Mouse (Mus musculus) heart, embryonic 10.5 days (tissue): ENCODE data around the gene Rab37. TPM values are rescaled to one million over a fixed set of nuclear protein-coding genes. Genes with fewer than 3 reads are reported as not detected.
A peak's percentile ranks its signal among the peaks of the same experiment; 100 is the strongest.

Experiments used
- DNase-seq: peaks from one replicate; pipeline ENCODE4 v3.0.0-alpha.2; 2017; ENCODE audit warnings: low spot score
- H3K27ac ChIP-seq: fragments of 300-500 bp; sonication (generic); 2 replicates; pipeline ENCODE4 v1.5.1; 2016; ENCODE audit warnings: mild to moderate bottlenecking
- H3K27me3 ChIP-seq: fragments of 300-500 bp; sonication (generic); 2 replicates; pipeline ENCODE4 v1.6.1; 2016; ENCODE audit warnings: mild to moderate bottlenecking; ENCODE audit not compliant: poor library complexity, insufficient read depth, severe bottlenecking
- H3K36me3 ChIP-seq: fragments of 300-500 bp; sonication (generic); 2 replicates; pipeline ENCODE4 v1.6.1; 2016; ENCODE audit warnings: mild to moderate bottlenecking, moderate library complexity
- H3K4me1 ChIP-seq: fragments of 300-500 bp; sonication (generic); 2 replicates; pipeline ENCODE4 v1.6.1; 2016; ENCODE audit warnings: mild to moderate bottlenecking
- H3K4me3 ChIP-seq: fragments of 300-500 bp; sonication (generic); 2 replicates; pipeline ENCODE4 v1.5.1; 2016; ENCODE audit warnings: mild to moderate bottlenecking, moderate library complexity
- H3K9me3 ChIP-seq: fragments of 300-500 bp; sonication (generic); 2 replicates; pipeline ENCODE4 v1.6.1; 2016; ENCODE audit warnings: mild to moderate bottlenecking, moderate library complexity
- WGBS: fragments of 180-500 bp; shearing (Covaris S2); methylation state at CpG from one replicate; pipeline ENCODE4 v1.1.7; 2016; 5-methylcytosine and 5-hydroxymethylcytosine counted together
- polyA plus RNA-seq: library from polyadenylated mRNA; unstranded; fragments of >200 nt; fragmentation: Nextera tagmentation; extraction: Ambion mirVana; gene quantifications from 2 replicates; pipeline ENCODE4 v1.2.1, GENCODE M21; 2016

Rab37 gene
- 2.2 and 2.6 TPM in 2 replicates for polyA plus RNA-seq

DNA sequence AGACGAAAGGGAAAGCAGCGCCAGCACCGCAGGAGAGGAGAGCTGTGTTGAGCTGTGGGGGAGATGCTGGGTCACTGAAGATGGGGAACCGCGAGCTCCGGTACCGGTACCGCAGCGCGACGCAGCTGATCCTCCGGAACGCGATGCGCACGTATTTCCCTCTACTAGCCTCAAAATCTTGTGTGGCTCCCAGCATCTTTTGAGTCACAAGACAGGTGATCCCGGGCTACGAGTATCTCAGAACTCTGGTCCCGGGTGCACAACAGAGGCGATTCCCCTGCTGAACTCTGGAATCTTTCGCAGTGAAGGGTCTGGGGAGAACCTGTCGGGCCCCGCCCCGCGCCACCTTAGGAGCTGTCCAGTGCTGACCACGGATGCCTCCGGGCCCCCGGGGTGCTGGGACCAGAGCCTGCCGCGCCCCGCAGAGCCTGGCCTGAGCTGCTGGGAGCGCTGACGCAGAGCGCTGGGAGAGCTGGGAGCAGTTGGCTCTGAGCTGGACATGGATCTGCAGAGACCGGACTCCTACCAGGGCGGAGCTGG lies at the start of gene Rab37:
Gene Rab37, plus strand, starts transcription at position 70 of the 540 bp plus-strand sequence.
- peak within 1 kb of the TSS; percentile 35 for H3K4me3 ChIP-seq
- peaks cover 30% of the 10 kb centered on the region for H3K27me3 ChIP-seq

GRCm38 (mm10) chr11:115048259-115048658 lies 43.0 kb upstream of the Rab37 start, which contains the start of gene Cd300ld3:
Gene Cd300ld3 (minus strand): TSS chr11:115048409.
- H3K9me3 ChIP-seq = no peaks in the 10 kb centered on the region
- DNase-seq = no peak
- no peaks in the 10 kb centered on the region for H3K27me3 ChIP-seq
- no peak within 1 kb of the TSS for H3K27ac ChIP-seq
- H3K4me1 ChIP-seq = no peaks in the 10 kb centered on the region
- H3K4me3 ChIP-seq = no peak within 1 kb of the TSS
- no peaks in the 10 kb centered on the region for H3K36me3 ChIP-seq
- WGBS = 69% methylated on average over 2 of the region's 2 CpGs

More for the DNA sequence above, at the start of gene Rab37:
- Histone ChIP-seq H3K36me3 (no peaks in the 10 kb centered on the region), H3K9me3 (no peaks in the 10 kb centered on the region), H3K27ac (no peak within 1 kb of the TSS), H3K4me1 (peaks cover 8% of the 10 kb centered on the region)
- DNase-seq = no peak
- 3% methylated on average over 36 of the region's 36 CpGs for WGBS

DNA sequence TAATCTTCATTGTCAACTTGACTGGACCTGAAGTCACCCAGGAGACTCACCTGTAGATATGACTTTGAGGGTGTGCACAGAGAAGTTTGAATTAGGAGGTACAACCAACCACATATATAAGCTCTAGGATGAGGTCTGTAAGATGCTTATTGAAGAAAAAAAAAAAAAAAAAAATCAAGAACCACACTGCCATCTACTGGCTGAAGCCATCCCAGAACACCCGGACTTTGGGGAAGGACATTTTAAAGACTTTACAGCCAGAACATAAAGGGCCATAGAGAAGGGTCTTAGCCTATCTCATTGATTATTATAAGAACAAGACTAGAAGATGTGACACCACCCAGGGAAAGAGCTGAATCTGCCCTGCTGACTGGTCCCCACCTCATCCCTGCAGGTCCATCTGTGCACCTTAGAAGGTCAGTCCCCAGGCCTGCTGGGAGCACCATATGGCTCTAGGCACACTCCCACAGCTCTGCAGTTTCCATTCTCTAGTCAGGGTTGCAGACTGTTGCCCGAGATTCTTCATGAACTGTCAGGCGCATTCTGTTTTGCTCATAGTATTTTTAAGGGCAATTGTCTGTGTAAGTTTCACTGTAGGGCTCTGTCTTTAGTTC lies 41.8 kb upstream of the Rab37 start:
- Histone ChIP-seq H3K4me3 (no peak overlapping the region), H3K9me3 (no peaks in the 10 kb centered on the region), H3K36me3 (no peaks in the 10 kb centered on the region), H3K4me1 (no peaks in the 10 kb centered on the region), H3K27ac (no peak overlapping the region), H3K27me3 (no peaks in the 10 kb centered on the region)
- 35% methylated on average over 3 of the region's 3 CpGs for WGBS
- no peak for DNase-seq

GRCm38 (mm10) chr11:115052206-115052605 lies 39.0 kb upstream of the Rab37 start:
- DNase-seq = no peak
- H3K27me3 ChIP-seq = no peaks in the 10 kb centered on the region
- H3K36me3 ChIP-seq = no peaks in the 10 kb centered on the region
- H3K4me1 ChIP-seq = no peaks in the 10 kb centered on the region
- H3K4me3 ChIP-seq = no peak overlapping the region
- H3K27ac ChIP-seq = no peak overlapping the region
- 4% methylated on average over 9 of the region's 9 CpGs for WGBS
- H3K9me3 ChIP-seq = no peaks in the 10 kb centered on the region

DNA sequence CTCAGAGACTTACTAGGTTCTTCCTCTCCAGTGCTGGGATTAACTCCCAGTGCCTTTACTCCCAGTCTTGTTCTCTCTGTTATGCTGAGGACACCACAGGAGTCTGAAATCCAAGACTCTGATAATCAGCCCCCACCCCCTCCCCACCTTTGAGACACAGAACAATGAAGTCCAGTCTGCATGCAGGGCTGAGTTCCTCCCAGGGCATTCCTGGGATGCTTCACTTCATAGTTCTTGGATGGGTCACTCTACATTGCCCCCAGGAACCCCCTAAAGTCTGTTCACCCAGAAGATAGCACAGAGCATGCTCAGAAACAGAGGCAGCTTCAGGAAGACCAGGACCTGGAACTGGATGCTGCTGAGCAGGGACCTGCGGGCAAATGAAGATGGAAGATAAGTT lies 38.2 kb upstream of the Rab37 start:
- Histone ChIP-seq H3K36me3 (no peaks in the 10 kb centered on the region), H3K4me1 (no peaks in the 10 kb centered on the region), H3K27ac (no peak overlapping the region), H3K27me3 (no peaks in the 10 kb centered on the region), H3K4me3 (no peak overlapping the region), H3K9me3 (no peaks in the 10 kb centered on the region)
- DNase-seq = no peak
- 78% methylated on average over 1 of the region's 1 CpGs for WGBS

GRCm38 (mm10) chr11:115054537-115054936 lies 36.7 kb upstream of the Rab37 start:
- Histone ChIP-seq H3K27me3 (no peaks in the 10 kb centered on the region), H3K36me3 (no peaks in the 10 kb centered on the region), H3K9me3 (no peaks in the 10 kb centered on the region), H3K27ac (no peak overlapping the region), H3K4me1 (no peaks in the 10 kb centered on the region), H3K4me3 (no peak overlapping the region)
- no peak for DNase-seq

DNA sequence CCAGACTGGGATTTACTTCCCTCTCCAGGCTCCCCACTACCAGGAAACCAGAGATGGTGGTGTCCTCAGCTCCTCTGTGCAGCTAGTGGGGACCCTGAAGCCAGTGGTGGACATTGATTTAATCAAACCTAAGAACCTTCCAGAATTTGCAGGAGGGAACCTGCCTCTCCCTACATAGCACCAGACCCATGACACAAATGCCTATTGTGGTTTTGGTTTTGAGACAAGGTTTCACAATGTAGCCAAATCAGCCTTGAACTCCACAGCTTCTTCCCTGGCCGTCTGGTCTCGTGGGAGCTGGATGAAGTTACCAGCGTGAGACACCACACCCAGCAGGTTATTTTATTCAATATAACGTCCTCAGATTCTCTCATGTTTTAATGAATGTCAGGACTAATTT lies 32.5 kb upstream of the Rab37 start:
- Histone ChIP-seq H3K4me3 (no peak overlapping the region), H3K27me3 (no peaks in the 10 kb centered on the region), H3K9me3 (no peaks in the 10 kb centered on the region), H3K4me1 (no peaks in the 10 kb centered on the region; the same call in 1 of the 2 replicates), H3K36me3 (no peaks in the 10 kb centered on the region), H3K27ac (no peak overlapping the region)
- no peak for DNase-seq
- 69% methylated on average over 4 of the region's 4 CpGs for WGBS

GRCm38 (mm10) chr11:115059797-115060196 lies 31.4 kb upstream of the Rab37 start:
- Histone ChIP-seq H3K9me3 (no peaks in the 10 kb centered on the region), H3K4me3 (no peak overlapping the region), H3K36me3 (no peaks in the 10 kb centered on the region), H3K27me3 (no peaks in the 10 kb centered on the region), H3K4me1 (no peaks in the 10 kb centered on the region; the same call in 1 of the 2 replicates), H3K27ac (no peak overlapping the region)
- DNase-seq = no peak
- WGBS = 80% methylated on average over 2 of the region's 2 CpGs

DNA sequence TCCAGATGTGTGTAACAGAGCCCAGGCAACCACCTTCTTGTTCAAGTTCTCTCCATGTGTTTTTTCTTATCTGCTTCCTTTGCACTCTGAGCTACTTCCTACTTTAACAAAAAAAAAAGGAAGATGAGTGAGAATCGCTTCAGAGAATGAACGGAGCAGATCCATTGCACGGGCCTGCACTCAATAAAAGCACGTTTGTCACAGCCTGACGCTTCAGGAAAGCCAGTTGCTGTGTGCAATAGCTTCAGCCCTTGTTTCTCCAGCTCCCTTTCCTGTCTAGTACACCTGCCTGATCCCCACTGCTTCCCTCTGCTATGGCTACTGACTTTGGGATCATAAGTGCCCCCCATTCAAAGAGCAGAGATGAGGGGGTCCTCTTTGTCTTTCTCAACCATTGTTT lies 29.2 kb upstream of the Rab37 start, which contains the start of gene Cd300e:
Gene Cd300e, minus strand, starts transcription at position 101 of the 400 bp plus-strand sequence.
- no peaks in the 10 kb centered on the region; the same call in 1 of the 2 replicates for H3K4me1 ChIP-seq
- no peaks in the 10 kb centered on the region for H3K9me3 ChIP-seq
- no peak for DNase-seq
- no peak within 1 kb of the TSS for H3K4me3 ChIP-seq
- 51% methylated on average over 5 of the region's 5 CpGs for WGBS
- no peaks in the 10 kb centered on the region for H3K36me3 ChIP-seq
- no peaks in the 10 kb centered on the region for H3K27me3 ChIP-seq
- no peak within 1 kb of the TSS for H3K27ac ChIP-seq

- 0 out of 2 replicates have a peak, but pooled peaks cover 5% of the 10 kb centered on the region for H3K27me3 ChIP-seq
- no peak for DNase-seq
- H3K27ac ChIP-seq = no peak overlapping the region
- H3K9me3 ChIP-seq = no peaks in the 10 kb centered on the region
- peaks cover 11% of the 10 kb centered on the region for H3K4me1 ChIP-seq
- WGBS = 66% methylated on average over 6 of the region's 6 CpGs
- H3K36me3 ChIP-seq = no peaks in the 10 kb centered on the region
- H3K4me3 ChIP-seq = no peak overlapping the region
These were observed 24.5 kb upstream of the Rab37 start for GRCm38 (mm10) chr11:115066768-115067167.

DNA sequence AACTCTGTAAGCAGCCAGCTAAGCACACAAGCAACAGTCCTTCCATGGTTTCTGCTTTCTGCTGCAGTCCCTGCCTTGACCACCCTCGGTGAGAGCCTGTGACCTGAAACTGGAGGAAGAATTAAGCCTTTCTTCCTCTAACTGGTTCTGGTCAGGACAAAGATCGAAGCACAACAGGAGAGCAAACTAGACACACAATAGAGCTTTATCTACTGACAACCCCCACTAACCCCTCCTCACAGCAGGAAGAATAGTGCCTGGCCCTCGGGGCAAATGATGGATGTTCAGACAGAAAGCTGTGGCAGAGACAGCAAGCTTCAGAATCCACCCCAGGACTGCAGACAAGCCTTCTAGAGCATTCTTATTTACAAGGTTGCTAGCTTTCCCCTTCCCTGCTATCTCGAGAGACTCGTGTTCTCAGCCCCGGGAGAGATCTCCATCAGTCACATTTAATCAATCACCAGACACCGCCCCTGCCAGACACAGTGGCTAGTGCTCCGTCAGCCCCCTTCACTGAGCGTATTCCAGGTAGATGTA lies 20.1 kb upstream of the Rab37 start:
- WGBS = 10% methylated on average over 9 of the region's 9 CpGs
- no peak for DNase-seq

GRCm38 (mm10) chr11:115071631-115072294 lies 19.5 kb upstream of the Rab37 start:
- Histone ChIP-seq H3K4me3 (peak overlapping the region; percentile 22; the same call in 1 of the 2 replicates), H3K36me3 (no peaks in the 10 kb centered on the region), H3K9me3 (no peaks in the 10 kb centered on the region), H3K27me3 (0 out of 2 replicates have a peak, but pooled peaks cover 5% of the 10 kb centered on the region), H3K4me1 (peaks cover 11% of the 10 kb centered on the region), H3K27ac (peak overlapping the region; percentile 12; the same call in 1 of the 2 replicates)
- WGBS = 29% methylated on average over 14 of the region's 14 CpGs
- no peak for DNase-seq

More for the DNA sequence above, 20.1 kb upstream of the Rab37 start:
- H3K4me1 ChIP-seq = peaks cover 11% of the 10 kb centered on the region
- 0 out of 2 replicates have a peak, but pooled peaks cover 5% of the 10 kb centered on the region for H3K27me3 ChIP-seq
- no peaks in the 10 kb centered on the region for H3K36me3 ChIP-seq
- H3K27ac ChIP-seq = no peak overlapping the region
- H3K4me3 ChIP-seq = peak overlapping the region; percentile 22; the same call in 1 of the 2 replicates
- no peaks in the 10 kb centered on the region for H3K9me3 ChIP-seq

- peaks cover 11% of the 10 kb centered on the region for H3K4me1 ChIP-seq
- 57% methylated on average over 5 of the region's 5 CpGs for WGBS
These were observed 18.2 kb upstream of the Rab37 start for GRCm38 (mm10) chr11:115073002-115073401.

More at GRCm38 (mm10) chr11:115073002-115073401, 18.2 kb upstream of the Rab37 start:
- Histone ChIP-seq H3K4me3 (no peak overlapping the region), H3K27ac (no peak overlapping the region), H3K27me3 (0 out of 2 replicates have a peak, but pooled peaks cover 5% of the 10 kb centered on the region), H3K36me3 (no peaks in the 10 kb centered on the region), H3K9me3 (no peaks in the 10 kb centered on the region)
- no peak for DNase-seq
